Mouse (Mus musculus) cortical plate, adult 2 months (tissue): Measurements from ENCODE around the gene Gm4491.

Source experiments
- CTCF ChIP-seq: fragments of 200-500 bp; IDR thresholded peaks from 2 replicates; pipeline ENCODE4 v1.5.1; 2011; ENCODE audit warnings: mild to moderate bottlenecking, control low read depth, low read length; ENCODE audit not compliant: insufficient read depth; ENCODE audit errors: extremely low read depth
- POLR2A ChIP-seq: fragments of 200-500 bp; IDR thresholded peaks from 2 replicates; pipeline ENCODE4 v1.6.1; 2011; ENCODE audit warnings: mild to moderate bottlenecking, low read length, control low read depth; ENCODE audit not compliant: insufficient read depth; ENCODE audit errors: extremely low read depth

DNA sequence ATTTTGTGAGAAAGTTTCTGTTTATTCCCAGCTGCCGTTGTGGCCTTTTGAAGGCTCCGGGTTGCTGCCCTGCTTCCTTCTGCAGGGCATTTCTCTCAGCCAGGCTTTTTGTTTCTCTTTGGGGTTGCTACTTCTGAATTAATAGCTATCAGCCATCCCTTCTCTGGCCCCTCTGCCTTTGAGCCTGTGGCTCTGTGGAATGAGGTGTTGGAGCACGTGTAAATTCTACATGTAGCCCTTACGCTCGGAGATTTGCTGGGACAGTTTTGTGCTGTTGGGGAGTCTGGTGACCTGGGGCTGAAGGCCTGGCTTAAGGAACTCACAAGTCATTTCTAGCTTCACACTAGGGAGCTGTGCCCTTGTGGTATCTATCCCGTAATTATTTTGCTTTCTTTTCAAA lies 39.2 kb upstream of the Gm4491 start:
- TF ChIP-seq CTCF (no peak), POLR2A (no peak)
